Mouse (Mus musculus) CD4-positive helper T cell, adult 2 months (primary cell): ENCODE results near the gene Chtf18.

Experiments
- DNase-seq: peaks from one replicate; pipeline ENCODE4 v3.0.0-alpha.2; 2012; ENCODE audit warnings: low read depth, missing footprints, low spot score

Gene Chtf18

DNA sequence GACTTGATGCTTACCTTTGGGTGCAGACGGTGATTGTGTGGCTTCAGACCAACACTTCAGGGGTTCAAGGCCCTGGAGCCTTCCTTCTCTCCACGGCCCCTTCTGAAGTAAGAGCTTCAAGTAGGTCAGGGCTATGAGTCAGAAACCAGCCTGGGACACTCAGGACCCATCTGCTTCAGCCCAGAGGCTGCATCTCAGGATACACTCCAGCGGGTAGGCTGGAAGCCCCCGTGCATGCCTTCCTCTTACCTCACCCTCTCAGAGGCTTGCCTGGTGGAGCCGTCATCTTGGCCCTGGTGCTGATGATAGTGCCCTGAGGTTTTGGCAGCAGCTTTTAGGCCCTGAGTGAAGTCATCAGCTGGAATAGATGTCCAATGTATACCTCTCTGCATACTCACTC is 8.0 kb upstream of the Chtf18 start:
- DNase-seq: no peak

- DNase-seq: peak; percentile 82
Observed at GRCm38 (mm10) chr17:25732082-25732481, 4.9 kb upstream of the Chtf18 start.

- no peak for DNase-seq
Observed at GRCm38 (mm10) chr17:25728009-25728270, 721 bp upstream of the Chtf18 start.

- no peak for DNase-seq
Observed at GRCm38 (mm10) chr17:25725264-25725663, 2.0 kb downstream of the Chtf18 start.

DNA sequence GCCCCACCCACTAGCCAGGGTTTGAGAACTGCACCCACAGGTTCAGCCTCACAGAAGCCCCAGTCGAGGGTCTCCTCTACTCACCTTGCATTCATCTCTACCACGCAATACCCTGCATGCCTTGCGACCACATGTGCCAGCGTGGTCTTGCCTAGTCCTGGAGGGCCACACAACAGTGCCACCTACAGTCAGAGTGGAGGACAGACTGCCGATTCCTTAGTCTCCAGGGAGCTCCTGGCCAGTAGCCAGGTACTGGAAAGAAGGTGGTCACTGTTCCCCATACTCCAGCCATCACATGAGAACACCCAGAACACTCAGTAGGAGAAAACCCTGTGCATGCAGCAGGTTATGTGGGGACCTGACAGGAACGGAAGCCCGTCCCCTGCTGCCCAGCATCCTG is 3.3 kb downstream of the Chtf18 start:
- no peak for DNase-seq

DNA sequence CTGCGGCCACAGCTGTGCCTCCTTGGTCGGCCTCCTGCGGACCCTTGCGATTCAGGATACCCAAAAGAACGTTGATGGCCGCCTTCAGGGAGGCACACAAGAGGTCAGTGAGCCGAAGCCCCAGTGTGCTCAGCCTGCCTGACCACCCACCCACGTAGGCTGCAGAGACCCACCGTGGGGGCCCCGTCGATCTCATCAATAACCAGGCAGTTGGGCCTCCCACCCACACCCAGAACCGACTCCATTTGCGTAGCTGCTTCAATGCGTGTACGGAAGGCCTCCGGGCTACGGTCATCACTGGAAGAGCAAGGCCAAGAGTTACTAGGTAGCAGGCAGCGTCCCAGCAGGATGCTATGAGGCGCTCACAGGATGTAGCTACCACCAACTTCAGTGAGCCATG is 3.7 kb downstream of the Chtf18 start:
- no peak for DNase-seq

- no peak for DNase-seq
Observed at GRCm38 (mm10) chr17:25721476-25721875, 5.7 kb downstream of the Chtf18 start.

DNA sequence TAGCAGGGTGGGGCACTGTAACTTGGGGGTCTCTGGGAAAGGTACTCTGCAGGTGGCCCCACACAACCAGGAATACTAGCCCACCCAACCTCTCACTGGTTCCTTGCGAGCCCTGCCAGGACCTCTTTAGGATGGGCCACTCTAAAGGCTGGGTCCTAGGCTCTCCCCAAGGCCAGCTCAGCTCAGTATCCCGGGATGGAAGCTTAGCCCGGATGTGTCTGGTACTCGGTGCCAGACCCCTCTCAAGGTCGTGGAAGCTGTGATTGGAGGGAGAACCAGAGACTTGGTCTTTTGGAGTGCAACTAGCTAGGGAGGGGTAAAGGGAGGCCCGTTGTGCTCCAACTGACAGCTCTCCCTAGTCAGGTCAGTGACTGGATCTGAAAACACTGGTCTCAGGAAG is 9.5 kb downstream of the Chtf18 start:
- no peak for DNase-seq

GRCm38 (mm10) chr17:25716711-25717637 is 10.2 kb downstream of the Chtf18 start, which contains the start of gene Gng13:
Gene Gng13 (plus strand): TSS chr17:25717171.
- DNase-seq: no peak

DNA sequence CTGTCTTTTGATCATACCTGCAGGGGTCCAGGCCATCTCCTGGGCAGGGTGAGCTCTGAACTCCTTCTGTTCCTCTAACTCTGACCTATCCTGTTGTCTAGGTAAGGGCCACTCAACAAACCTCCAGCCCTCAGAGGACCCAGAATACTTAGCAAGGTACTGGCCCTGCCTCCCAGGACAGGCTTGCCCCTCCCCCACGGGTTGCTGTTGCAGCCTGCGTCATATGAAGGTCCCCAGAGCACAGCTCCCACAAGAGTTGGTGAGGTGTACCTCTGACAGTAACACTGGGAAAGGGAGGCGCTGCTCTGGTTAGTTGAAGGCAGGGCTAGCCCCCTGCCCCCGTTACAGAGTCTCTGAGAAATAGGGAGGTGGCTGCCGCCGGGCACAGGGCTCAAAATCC is 11.1 kb downstream of the Chtf18 start:
- DNase-seq: no peak

DNA sequence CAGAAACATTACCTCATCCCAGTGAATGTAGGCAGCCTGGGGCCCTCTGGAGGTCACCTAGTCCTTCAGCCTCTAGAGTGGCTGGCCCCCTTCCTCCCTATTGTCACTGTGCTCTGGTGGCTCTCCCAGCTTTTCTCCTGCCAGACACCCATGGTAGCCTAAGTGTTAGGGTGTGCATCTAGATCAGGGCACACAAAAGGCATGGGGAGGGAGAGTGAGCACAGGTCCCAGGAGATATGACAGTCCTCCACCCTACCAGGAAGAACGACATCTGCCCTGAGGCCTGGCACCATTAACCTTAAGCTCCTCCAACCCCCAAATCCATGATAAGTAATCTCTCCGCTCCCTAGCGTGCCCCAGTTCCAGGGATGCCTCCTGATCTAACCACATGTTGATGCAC is 11.6 kb downstream of the Chtf18 start:
- no peak for DNase-seq

GRCm38 (mm10) chr17:25711136-25711535 is 16.1 kb downstream of the Chtf18 start:
- no peak for DNase-seq

DNA sequence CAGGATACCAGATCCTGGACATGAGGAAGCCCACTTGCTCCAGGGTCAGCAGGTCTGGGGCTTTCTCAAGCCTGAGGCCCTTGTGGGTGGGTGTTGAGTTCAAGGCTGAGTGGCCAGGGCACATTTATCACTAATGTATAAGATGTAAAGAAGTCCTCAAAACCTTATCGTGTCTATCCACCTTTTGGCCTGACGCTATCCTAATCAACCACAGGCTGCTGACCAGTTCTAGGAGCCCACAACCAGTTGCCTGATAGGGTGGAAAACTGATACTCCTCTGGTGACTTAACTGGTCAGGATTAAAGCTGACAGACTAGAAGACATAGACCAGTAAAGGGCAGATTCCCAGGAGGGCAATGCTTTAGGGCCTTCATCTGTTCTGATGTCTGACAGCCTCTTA is 17.2 kb downstream of the Chtf18 start:
- no peak for DNase-seq

- DNase-seq: no peak
Observed at GRCm38 (mm10) chr17:25700863-25701496, 26.2 kb downstream of the Chtf18 start.

- peak; percentile 59 for DNase-seq
Observed at GRCm38 (mm10) chr17:25698446-25698845, 28.8 kb downstream of the Chtf18 start.

DNA sequence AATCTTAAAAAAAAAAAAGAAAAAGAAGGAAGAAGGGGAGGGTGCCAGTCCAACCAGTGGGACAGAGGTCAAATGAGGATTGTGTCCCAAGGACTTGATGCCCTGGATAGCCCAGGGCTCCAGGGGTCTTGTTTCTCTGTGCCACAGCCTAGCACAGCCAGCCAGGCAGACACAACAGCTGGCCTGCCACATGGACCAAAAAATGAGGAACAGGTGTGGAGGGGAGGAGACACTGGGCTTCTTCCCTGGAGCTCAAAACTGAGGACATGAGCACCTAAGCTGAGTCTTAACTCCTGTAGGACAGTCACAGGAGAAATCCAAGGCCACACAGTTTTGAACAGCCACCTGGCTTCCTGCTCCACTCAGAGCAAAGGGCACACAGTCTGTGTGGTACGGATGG is 31.0 kb downstream of the Chtf18 start:
- DNase-seq: no peak

GRCm38 (mm10) chr17:25688922-25689321 is 38.3 kb downstream of the Chtf18 start:
- DNase-seq: no peak

DNA sequence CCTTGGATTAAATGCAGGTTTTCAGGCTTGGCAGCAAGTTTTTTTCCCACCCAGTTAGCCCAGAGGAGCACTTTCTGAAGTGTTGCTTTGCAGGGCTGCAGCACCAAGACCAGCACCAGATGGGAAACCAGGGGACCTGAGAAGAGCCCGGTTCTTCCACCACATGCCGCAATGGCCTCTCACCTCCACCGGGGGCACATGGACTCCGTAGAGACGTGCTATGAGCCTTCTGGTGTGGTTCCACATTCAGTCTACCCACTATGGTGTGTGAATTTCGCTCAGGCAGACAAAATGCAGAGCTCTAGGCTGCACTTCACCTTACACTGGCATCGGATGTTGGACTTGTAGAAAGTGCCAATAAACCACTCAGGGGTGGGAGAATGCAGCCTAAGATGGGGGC is 40.9 kb downstream of the Chtf18 start:
- DNase-seq: no peak

DNA sequence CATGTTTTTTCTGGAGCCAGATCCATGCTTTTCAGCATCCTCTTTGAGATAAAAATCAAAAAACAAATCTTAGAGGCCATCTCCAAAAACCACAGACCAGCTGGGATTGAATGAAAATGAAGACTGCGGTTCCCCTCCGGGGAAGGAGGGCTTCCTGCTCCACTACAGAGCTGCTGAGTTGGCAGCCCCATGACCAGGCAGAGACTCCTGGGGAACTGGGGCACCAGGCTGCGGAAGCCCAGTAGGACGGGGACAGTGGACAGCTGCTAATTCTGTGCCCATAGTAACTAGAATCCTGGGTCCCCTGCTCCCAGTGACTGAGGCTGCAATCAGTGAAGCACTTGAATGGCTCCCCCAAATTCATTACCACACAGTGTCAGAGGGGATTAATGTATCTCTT is 45.6 kb downstream of the Chtf18 start:
- DNase-seq: no peak

DNA sequence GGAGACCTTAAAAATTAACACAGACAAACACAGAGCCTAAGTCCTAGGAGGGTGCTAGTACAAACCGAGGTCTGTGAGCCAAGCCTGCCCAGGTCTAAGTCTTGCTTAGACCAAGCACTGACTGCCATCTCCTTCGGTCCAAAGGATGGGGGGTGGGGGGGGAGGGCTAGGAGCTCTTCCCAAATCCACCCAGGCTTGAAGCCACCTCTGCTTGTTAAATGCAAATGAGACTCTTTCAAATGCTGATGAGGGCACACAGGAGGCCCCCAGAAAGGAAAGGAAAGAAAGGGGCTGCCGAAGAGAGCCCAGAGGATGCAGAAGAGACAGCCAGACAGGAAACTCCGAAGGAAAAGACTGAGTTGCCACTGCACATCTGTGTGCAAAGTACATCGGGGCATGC is 47.4 kb downstream of the Chtf18 start:
- no peak for DNase-seq

- no peak for DNase-seq
Observed at GRCm38 (mm10) chr17:25677969-25678368, 49.2 kb downstream of the Chtf18 start.

DNA sequence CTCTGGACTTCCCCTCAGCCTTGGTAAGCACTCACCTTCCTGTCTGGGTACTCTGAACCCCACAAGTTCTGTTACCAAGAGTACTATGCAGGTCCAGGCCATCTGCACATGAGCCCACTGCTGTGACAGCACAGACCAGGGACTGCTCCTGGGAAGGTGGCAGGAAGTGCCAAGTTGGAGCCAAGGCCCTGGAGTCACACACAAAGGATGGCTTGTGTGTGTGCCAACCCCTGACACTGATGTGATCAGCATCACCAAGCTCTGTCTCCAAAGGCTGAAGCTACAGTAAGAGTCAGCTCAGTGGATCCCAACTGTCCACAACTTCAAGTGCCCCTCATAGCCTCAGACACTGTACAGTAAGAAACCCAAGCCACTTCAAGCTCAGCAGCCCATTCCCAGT is 54.2 kb downstream of the Chtf18 start:
- no peak for DNase-seq
